Mouse (Mus musculus) ES-E14 (cell line): ENCODE measurements around the gene Hist2h3b.
"Not testable (repeated sequence)": the region's sequence is repeated elsewhere in the genome, so short reads cannot be mapped to it uniquely, and the experiment has no call there.

Experiments used
- CHD2 ChIP-seq: IDR thresholded peaks from 2 replicates; pipeline ENCODE4 v1.6.1; 2014; ENCODE audit warnings: mild to moderate bottlenecking, low read depth, low read length, inconsistent platforms
- MAFK ChIP-seq: IDR thresholded peaks from 2 replicates; pipeline ENCODE4 v1.6.1; 2014; ENCODE audit warnings: mild to moderate bottlenecking, low read depth, low read length, inconsistent platforms; ENCODE audit not compliant: insufficient read depth
- ZC3H11A ChIP-seq: IDR thresholded peaks from 2 replicates; pipeline ENCODE4 v1.6.1; 2012; ENCODE audit warnings: low read depth, mild to moderate bottlenecking, inconsistent platforms, low read length, borderline replicate concordance
- ZNF384 ChIP-seq: IDR thresholded peaks from 2 replicates; pipeline ENCODE4 v1.6.1; 2012; ENCODE audit warnings: low read depth, low read length, inconsistent platforms

GRCm38 (mm10) chr3:96239949-96240798, 28.3 kb upstream of the Hist2h3b start, which contains the start of gene Hist2h2aa2:
- not testable (repeated sequence) for TF ChIP-seq ZNF384, ZC3H11A, CHD2, MAFK
